Mouse (Mus musculus): Measurements from ENCODE around the gene Zfp938. TPM values are rescaled to one million over a fixed set of nuclear protein-coding genes. Genes with fewer than 3 reads are reported as not detected.

Gene Zfp938
- 0.28 TPM in 1 of 2 replicates, not detected in the other for polyA plus RNA-seq (2012; ENCODE audit: low replicate concordance)

DNA sequence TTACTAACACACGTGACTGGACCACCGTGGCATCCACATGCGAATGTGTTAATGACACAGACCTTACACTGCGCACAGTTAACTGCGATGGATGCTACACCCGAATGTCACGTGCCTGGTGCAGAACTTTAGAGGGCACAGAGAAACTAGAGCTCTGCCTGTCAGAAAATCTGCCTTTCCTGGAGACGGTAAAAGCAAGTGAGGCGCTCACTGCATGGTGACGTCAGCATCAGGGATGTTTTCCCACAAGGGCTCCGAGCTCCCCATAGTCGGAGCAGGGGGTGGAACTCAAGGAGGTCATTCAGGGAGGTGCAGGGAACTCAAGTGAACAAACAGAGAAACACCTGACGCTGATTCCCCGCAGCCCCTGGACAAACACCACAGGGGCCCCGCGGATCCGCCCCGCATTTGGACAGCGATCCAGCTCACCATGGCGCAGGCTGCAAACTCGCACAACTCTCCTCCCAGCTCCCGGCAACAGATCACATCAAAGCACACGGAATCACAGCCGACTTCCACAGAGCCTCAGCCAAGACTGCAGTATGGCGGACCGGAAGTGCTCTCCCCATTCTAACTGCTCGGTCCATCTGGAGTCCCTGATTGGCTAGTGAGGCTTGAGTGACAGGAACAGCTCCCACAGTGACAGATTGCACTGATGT lies at the start of gene Zfp938:
Gene Zfp938, minus strand, starts transcription at position 539 of the 659 bp plus-strand sequence.

Other genes starting within 250 kb of the Zfp938 start
- gene Zfp873, start 193.2 kb downstream of the Zfp938 start, polyA plus RNA-seq (2012; ENCODE audit: low replicate concordance) = 0.80 and 0.93 TPM in 2 replicates
- 0.12 TPM in 1 of 2 replicates, not detected in the other for gene BC024063, start 157.9 kb downstream of the Zfp938 start, polyA plus RNA-seq (2012; ENCODE audit: low replicate concordance)
- 0.07 and 0.22 TPM in 2 replicates for gene AU041133, start 113.3 kb downstream of the Zfp938 start, polyA plus RNA-seq (2012; ENCODE audit: low replicate concordance)
- not detected in 2 replicates for gene 4932415D10Rik, start 75.3 kb upstream of the Zfp938 start, polyA plus RNA-seq (2012; ENCODE audit: low replicate concordance)
- 0.34 TPM in 1 of 2 replicates, not detected in the other for gene Gm4924, start 113.0 kb upstream of the Zfp938 start, polyA plus RNA-seq (2012; ENCODE audit: low replicate concordance)

Data from hematopoietic multipotent progenitor cell, adult 10-12 weeks (in vitro differentiated cells).